Mouse (Mus musculus): Measurements from ENCODE around the gene Adipor2.
A peak's percentile ranks its signal among the peaks of the same experiment; 100 is the strongest.
"Not testable (repeated sequence)": the region's sequence is repeated elsewhere in the genome, so short reads cannot be mapped to it uniquely, and the experiment has no call there.

Gene Adipor2

GRCm38 (mm10) chr6:119417354-119417753 lies at the start of gene Adipor2:
Gene Adipor2, minus strand, starts transcription at chr6:119417704.
- peak in 1 of 2 experiments; percentile 39 for DNase-seq (ENCODE audit: low spot score in 2 of 2)

- DNase-seq (ENCODE audit: low spot score in 2 of 2): no peak
Observed at GRCm38 (mm10) chr6:119466161-119466560, 48.7 kb upstream of the Adipor2 start.

- no peak for DNase-seq (ENCODE audit: low spot score in 2 of 2)
Observed at GRCm38 (mm10) chr6:119460391-119460790, 42.9 kb upstream of the Adipor2 start.

GRCm38 (mm10) chr6:119459041-119459440 lies 41.5 kb upstream of the Adipor2 start:
- no peak for DNase-seq (ENCODE audit: low spot score in 2 of 2)

- DNase-seq (ENCODE audit: low spot score in 2 of 2): no peak
Observed at GRCm38 (mm10) chr6:119458166-119458565, 40.7 kb upstream of the Adipor2 start.

GRCm38 (mm10) chr6:119451981-119452499 lies 34.5 kb upstream of the Adipor2 start:
- peak; percentile 62 to 78 for DNase-seq (ENCODE audit: low spot score in 2 of 2)

GRCm38 (mm10) chr6:119450965-119451943 lies 33.8 kb upstream of the Adipor2 start:
- DNase-seq (ENCODE audit: low spot score in 2 of 2): no peak

- no peak for DNase-seq (ENCODE audit: low spot score in 2 of 2)
Observed at GRCm38 (mm10) chr6:119449060-119449499, 31.6 kb upstream of the Adipor2 start.

- DNase-seq (ENCODE audit: low spot score in 2 of 2): no peak
Observed at GRCm38 (mm10) chr6:119448321-119449059, 31.0 kb upstream of the Adipor2 start.

GRCm38 (mm10) chr6:119445671-119446607 lies 28.4 kb upstream of the Adipor2 start:
- no peak for DNase-seq (ENCODE audit: low spot score in 2 of 2)

GRCm38 (mm10) chr6:119443742-119444645 lies 26.5 kb upstream of the Adipor2 start:
- peak in 1 of 2 experiments; percentile 79 for DNase-seq (ENCODE audit: low spot score in 2 of 2)

GRCm38 (mm10) chr6:119442729-119443128 lies 25.2 kb upstream of the Adipor2 start:
- DNase-seq (ENCODE audit: low spot score in 2 of 2): not testable (repeated sequence)

GRCm38 (mm10) chr6:119437894-119438761 lies 20.6 kb upstream of the Adipor2 start:
- DNase-seq (ENCODE audit: low spot score in 2 of 2): no peak

- no peak for DNase-seq (ENCODE audit: low spot score in 2 of 2)
Observed at GRCm38 (mm10) chr6:119434394-119434793, 16.9 kb upstream of the Adipor2 start.

GRCm38 (mm10) chr6:119431751-119432324 lies 14.3 kb upstream of the Adipor2 start:
- no peak for DNase-seq (ENCODE audit: low spot score in 2 of 2)

- peak in 1 of 2 experiments; percentile 69 for DNase-seq (ENCODE audit: low spot score in 2 of 2)
Observed at GRCm38 (mm10) chr6:119430508-119430907, 13.0 kb upstream of the Adipor2 start.

GRCm38 (mm10) chr6:119429311-119429710 lies 11.8 kb upstream of the Adipor2 start:
- no peak for DNase-seq (ENCODE audit: low spot score in 2 of 2)

GRCm38 (mm10) chr6:119428611-119429010 lies 11.1 kb upstream of the Adipor2 start:
- no peak for DNase-seq (ENCODE audit: low spot score in 2 of 2)

- DNase-seq (ENCODE audit: low spot score in 2 of 2): no peak
Observed at GRCm38 (mm10) chr6:119421001-119421400, 3.5 kb upstream of the Adipor2 start.
